Mouse (Mus musculus): ENCODE data around the gene Aspg. TPM values are rescaled to one million over a fixed set of nuclear protein-coding genes. Genes with fewer than 3 reads are reported as not detected.

Aspg gene
- total RNA-seq, 4 experiments from 2014 or later: not detected

DNA sequence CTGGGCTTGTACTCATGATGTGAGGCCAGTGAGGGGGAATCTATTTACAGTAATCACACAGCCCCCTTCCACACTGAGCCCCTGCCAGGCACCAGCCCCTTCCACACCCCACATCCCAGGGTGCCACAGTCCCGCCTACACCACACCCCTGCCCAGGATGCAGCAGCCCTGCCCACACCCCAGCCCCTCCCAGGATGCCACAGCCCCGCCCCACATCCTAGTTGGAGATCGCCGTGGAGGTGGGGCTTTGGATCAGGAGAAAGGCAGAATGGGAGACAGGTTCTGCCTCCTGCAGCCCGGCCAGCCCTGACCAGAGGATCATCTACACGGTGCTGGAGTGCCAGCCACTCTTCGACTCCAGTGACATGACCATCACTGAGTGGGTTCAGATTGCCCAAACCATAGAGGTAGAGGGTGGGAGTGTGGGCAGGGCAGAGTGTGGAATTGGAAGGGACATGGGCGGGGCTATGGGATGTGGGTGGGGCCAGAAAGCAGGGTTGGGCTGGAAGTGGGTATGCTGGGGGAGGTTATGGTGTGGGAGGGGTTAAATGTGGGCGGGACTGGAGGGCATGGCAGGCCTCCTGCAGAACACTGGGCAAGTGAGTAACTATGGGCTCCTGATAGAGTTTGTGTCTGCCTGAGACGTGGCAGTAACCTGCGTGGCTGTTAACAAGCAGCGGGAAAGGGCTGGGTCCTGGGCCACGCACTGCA is 6.4 kb downstream of the Aspg start:
- DNase-seq (ENCODE audit: low spot score in 2 of 2): no peak

GRCm38 (mm10) chr12:112113710-112114109 is 7.2 kb downstream of the Aspg start:
- peak; percentile 80 to 84 for DNase-seq (ENCODE audit: low spot score in 2 of 2)

- DNase-seq (ENCODE audit: low spot score in 2 of 2): no peak
Observed at GRCm38 (mm10) chr12:112117006-112117405, 10.5 kb downstream of the Aspg start.

GRCm38 (mm10) chr12:112117649-112118048 is 11.2 kb downstream of the Aspg start:
- no peak for DNase-seq (ENCODE audit: low spot score in 2 of 2)

DNA sequence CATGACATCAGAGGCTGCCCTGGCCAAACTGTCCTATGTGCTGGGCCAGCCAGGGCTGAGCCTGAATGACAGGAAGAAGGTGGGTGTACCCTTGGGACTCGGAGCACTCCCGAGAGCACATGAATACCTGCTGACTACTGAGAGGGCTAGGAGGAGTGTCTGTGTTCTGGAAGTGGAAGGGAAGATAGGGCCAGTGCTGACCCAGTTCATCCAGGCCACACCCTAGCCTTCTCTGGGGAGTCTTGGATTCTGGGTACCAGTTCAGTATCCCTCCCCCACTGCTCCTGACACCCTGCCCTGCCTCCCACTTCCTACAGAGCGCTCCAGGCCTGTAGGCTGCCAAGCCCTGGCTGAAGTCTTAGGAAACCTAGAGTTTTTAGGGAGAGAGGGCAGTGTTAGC is 14.7 kb downstream of the Aspg start:
- DNase-seq (ENCODE audit: low spot score in 2 of 2): no peak

DNA sequence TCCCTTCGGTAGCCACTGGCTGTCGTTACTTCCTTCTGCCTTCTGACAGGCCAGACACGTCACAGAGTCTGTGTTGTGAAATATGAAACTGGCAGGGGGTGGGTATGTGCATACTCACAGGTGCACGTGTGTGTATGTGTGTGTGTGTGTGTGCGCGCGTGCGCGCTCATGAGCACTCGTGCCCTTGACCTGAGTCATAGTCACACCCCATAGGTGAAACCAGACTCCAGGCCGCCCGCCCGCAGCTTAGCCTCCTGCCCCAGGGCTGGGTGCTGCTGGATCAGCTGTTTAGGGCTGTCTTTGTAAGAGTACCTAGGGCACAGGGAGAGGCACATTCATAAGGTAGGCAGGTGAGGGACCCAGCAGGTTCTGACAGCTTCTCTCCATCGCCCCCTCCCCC is 19.4 kb downstream of the Aspg start:
- no peak for DNase-seq (ENCODE audit: low spot score in 2 of 2)

- no peak for DNase-seq (ENCODE audit: low spot score in 2 of 2)
Observed at GRCm38 (mm10) chr12:112126931-112127635, 20.6 kb downstream of the Aspg start.

DNA sequence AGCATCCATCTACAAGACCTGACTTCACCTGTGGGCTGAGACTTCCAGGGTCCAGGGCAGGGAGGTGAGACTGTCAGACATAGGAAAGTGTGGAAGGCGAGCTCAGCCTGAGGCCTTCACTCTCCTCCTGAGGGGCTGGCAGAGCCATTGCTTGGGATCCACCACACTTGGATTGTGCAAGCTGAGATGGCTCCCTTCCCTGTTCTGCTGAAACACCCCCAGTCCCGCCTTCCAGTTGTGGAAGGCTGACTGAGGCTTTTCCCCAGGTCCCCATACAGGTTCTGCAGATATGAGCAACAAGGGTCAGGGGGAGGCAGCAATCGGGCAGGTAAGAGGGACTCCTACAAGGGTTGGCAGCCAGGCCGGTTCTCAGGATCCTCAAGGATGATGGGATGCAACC is 22.0 kb downstream of the Aspg start:
- DNase-seq (ENCODE audit: low spot score in 2 of 2): no peak

DNA sequence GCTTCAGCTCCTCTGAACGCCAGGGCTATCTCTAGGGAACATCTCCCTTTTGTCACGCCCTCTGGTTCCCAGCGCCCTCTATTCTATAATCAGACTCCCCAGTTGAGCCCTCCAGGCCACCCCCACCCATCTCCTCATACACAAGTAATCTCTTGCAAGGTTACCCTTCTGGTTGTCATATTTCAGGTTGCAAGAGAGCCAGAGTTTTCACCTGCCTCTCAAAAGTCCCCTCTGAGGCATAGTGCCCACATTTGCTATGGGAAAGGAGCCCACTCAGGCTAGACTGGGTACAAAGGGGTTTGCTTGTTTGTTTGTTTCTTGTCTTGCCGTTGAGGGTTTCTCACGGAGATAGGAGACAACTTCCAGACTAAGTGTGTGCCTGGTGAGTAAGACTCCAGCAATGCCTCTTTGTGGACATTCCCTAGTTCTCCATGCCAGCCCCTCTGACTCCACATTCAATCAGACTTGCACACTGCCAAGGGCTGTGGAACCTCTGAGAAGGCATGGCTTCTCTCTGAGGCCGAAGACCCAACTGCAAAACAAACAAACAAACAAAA is 22.9 kb downstream of the Aspg start:
- no peak for DNase-seq (ENCODE audit: low spot score in 2 of 2)

DNA sequence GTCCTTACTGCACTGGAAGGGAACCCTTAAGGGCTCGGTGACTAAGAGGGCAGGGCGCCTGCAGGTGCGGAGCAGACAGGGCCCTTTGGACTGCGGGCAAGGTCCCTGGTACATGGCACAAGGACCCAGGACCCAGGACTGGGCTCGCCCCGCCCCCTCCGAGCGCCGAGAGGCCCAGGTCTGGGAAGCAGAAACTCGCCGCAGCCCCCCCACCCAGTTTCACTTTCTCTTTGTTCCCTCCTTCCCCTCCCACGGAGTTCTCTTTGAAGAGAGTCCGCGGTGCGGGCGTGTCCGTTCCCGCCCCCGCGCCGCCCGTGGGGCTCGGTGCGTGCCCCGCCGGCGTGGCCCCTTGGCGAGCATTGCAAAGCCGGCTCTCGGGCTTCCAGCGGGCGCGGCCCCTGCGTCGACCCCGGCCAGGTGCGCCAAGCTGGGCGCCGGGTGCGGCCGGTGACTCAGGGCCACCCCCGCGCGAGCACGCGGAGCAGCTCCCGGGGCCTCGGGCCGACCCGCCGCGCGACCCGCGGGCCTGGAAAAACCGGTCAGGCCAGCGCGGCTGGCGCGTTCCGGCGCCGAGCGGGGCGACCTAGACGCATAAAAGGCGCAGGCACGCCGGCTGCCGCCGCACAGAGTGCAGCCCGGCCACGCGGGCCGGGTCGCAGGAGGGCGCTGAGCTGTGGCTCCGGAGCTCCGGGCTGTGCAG is 23.8 kb downstream of the Aspg start:
- DNase-seq (ENCODE audit: low spot score in 2 of 2): peak in 1 of 2 experiments; percentile 28

DNA sequence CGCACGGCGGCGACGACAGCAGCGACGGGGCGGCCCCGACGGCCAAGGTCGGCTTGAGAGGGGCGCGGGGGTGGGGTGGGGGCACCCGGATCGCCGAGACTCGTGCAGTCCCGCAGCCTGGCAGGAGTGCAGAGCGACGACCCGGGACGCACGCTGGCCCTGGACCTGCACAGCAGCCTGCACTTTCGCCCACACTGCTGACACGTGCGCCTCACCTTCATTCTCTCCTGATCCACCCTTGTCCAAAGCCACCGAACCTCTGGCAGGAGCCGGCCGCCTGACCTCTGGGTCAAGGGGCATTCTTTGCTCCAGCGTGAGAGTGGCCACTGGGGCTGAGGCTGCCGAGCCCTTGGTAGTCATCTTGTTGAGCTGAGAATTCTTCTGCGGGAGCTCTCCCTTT is 24.5 kb downstream of the Aspg start:
- DNase-seq (ENCODE audit: low spot score in 2 of 2): no peak

- DNase-seq (ENCODE audit: low spot score in 2 of 2): peak in 1 of 2 experiments; percentile 36
Observed at GRCm38 (mm10) chr12:112140231-112140630, 33.8 kb downstream of the Aspg start.

DNA sequence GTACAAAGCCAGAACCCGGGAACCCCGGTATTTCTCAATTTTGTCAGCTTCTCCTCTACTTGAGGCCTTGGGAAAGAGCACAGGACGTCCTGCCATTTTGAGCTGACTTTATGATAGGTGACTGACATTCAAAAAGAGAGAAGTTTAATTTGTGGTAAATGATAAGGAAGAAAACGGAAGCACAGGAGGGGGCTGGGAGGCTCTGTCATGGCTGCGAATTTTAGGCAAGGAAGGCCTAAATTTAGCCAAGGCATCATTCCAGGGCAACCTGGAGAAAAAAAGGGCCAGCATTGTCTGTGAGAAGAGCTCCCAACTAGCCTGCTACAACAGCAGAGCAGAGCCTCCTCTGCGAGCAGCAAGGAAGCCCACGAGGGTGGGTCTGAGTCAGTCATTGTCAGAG is 34.3 kb downstream of the Aspg start:
- DNase-seq (ENCODE audit: low spot score in 2 of 2): no peak

GRCm38 (mm10) chr12:112141300-112141699 is 34.8 kb downstream of the Aspg start:
- no peak for DNase-seq (ENCODE audit: low spot score in 2 of 2)

DNA sequence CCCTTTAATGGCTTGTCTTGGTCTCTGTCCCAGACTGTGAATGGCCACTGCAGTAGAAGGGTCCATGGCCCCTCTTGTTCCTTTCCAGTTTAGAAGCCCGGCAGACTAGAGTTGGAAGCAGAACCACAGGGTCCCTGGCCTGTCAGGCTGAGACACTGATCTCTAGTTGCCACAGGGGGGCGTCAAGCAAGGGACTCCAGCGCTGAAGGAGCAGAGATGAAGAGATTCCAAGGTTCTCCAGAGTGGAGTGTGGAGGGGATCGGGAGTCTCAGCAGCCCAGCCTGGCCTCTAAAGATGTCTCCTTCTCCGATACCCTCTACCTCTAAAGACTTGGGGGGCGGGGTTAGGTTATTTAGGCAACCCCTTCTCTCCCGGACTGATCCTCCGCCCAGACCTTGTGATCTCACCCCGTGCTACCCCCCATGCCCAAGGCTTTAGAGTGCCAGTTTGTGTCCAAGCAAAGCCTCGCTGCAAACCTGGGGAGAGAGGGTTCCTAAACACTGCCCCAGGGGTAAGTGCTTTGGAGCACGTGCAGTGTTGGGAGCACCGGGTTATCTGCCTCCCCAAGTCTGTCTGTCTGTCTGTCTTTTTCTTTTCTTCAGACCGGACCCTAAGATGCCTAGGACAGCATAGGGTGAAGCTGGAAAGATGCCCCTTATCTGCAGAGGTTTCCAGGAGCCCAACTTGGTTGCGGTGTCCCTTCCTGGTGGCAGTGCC is 36.8 kb downstream of the Aspg start:
- no peak for DNase-seq (ENCODE audit: low spot score in 2 of 2)

DNA sequence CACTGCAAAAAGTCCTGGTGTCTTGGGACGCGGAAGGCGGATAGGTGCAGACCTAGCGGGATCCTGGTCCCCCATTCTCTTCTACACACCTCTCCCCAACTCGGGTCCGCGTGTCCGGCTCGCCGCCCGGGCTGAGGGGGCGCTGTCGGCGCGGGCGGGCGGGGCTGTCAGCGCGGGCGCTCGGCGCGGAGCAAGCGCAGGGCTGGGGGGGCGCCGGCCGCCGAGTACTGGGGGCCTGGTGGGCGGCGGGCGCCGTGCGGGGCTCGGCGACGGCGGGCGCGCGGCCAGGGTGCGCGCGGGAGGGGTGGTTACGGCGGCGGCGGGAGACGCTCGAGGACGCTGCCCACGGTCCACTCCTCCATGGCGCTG is 37.3 kb downstream of the Aspg start:
- DNase-seq (ENCODE audit: low spot score in 2 of 2): no peak

GRCm38 (mm10) chr12:112144377-112145115 is 38.1 kb downstream of the Aspg start:
- no peak for DNase-seq (ENCODE audit: low spot score in 2 of 2)

DNA sequence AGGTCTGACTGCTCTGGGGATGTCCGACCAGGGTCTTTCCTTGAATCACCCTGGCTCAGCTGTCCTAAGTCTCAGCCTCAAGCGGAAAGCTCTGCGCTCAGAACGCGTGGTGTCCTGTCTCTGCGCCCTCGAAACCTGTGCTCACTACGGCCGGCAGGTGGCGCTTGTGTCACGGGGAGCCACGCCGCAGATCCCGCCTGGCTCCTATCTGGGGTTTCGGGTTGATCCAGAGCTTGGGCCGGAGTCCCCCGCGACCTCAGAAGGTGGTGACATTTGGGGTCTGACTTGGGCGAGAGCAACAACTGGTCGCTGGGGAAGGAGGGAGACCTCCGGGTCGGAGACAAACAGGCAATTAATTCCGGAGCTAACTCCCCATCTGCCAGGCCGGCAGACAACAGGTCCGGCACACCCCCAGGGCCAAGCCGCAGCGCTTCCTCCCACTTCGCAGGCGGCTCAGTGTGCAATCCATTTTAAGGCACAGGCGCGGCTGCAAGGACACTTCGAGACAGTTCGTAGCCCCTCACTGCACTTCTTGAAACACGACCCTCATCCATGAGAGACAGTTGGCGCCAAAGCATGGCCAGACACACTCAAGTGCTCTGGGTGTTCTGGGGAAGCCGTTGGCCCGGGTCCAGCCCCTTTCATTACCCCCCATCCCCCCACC is 38.9 kb downstream of the Aspg start:
- peak; percentile 54 to 71 for DNase-seq (ENCODE audit: low spot score in 2 of 2)

- peak; percentile 32 to 42 for DNase-seq (ENCODE audit: low spot score in 2 of 2)
Observed at GRCm38 (mm10) chr12:112145875-112146651, 39.6 kb downstream of the Aspg start, which contains the start of gene Kif26a. Gene Kif26a, plus strand, starts transcription at chr12:112146208.

All from gastrocnemius, adult 8-10 months (tissue).